Comparison of ENCODE assay signal across 8 mouse cellular contexts in the genomic region with DNA sequence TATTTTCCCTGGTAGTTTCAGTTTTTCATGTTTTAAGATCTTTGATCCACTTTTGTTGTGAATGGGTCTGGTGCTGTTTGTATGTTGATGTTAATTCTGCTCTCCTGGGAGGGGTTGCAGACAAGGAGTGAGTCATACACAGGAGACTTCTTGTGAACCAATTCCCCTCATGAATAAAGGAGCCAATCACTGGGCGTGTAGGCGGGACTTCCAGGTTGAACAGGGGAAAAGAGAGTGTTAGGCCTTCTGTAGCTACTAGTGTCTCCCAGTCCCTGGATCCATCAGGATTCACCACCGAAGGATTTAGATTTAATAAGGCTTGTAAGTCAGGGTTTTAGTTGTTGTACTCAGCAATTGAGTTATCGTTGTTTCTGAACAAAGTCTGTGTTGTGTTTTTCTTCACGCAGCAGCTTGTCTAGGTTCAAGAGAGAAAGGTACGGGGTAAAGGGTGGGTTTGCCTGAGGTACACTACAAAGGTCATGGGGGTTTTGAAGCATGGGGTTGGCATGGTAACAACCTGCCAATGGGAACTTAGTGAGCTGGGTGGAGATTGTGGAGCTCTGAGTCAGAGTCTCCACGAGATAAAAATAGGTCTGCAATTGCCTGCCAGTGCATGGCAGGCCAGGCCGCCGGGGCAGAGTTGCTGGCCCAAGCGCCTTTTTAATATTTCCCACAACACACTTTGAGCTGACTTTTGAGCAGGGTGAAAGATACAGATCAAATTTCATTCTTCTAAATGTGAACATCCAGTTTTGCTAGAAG.
DNase-seq lines count a peak whose midpoint lies in the region; ATAC-seq and TF ChIP-seq lines count a peak whose summit lies in the region.

No protein-coding gene starts in this region.

- ATAC-seq in intestine, postnatal 0 days = peak; percentile 73
- ATAC-seq in forebrain, embryonic 16.5 days = no peak

- no peak overlapping the region for H3K4me2 ChIP-seq in intestine, postnatal 0 days (replicated peaks; ENCODE audit: low read depth)
- H3K4me2 ChIP-seq in forebrain, embryonic 16.5 days (ENCODE audit: low read length) = no peak overlapping the region

- WGBS in intestine, postnatal 0 days = 74% methylated on average over 10 of the region's 10 CpGs
- 90% methylated on average over 10 of the region's 10 CpGs for WGBS in hindbrain, embryonic 10.5 days
- WGBS in forebrain, embryonic 16.5 days = 88% methylated on average over 10 of the region's 10 CpGs

- H3K4me3 ChIP-seq in intestine, postnatal 0 days (ENCODE audit: low read depth, low read length) = no peak overlapping the region
- H3K4me3 ChIP-seq in hindbrain, embryonic 10.5 days = no peak overlapping the region
- no peak overlapping the region for H3K4me3 ChIP-seq in forebrain, embryonic 16.5 days (replicated peaks; ENCODE audit: low read length)

- no peaks in the 10 kb centered on the region for H3K27me3 ChIP-seq in intestine, postnatal 0 days (replicated peaks; ENCODE audit: control insufficient read depth, insufficient read depth, low read length)
- H3K27me3 ChIP-seq in splenic B cell, adult 2 months (ENCODE audit: control insufficient read depth, insufficient read depth, low read length, poor library complexity, severe bottlenecking) = no peaks in the 10 kb centered on the region
- no peaks in the 10 kb centered on the region for H3K27me3 ChIP-seq in hindbrain, embryonic 10.5 days (ENCODE audit: insufficient read depth, poor library complexity, severe bottlenecking)
- no peaks in the 10 kb centered on the region for H3K27me3 ChIP-seq in forebrain, embryonic 16.5 days (replicated peaks; ENCODE audit: control insufficient read depth, insufficient read depth, low read length)

- H3K36me3 ChIP-seq in intestine, postnatal 0 days (ENCODE audit: control insufficient read depth, insufficient read depth) = no peaks in the 10 kb centered on the region
- peaks cover 8% of the 10 kb centered on the region for H3K36me3 ChIP-seq in splenic B cell, adult 2 months (ENCODE audit: control insufficient read depth, insufficient read depth, low read length, poor library complexity, severe bottlenecking)
- H3K36me3 ChIP-seq in hindbrain, embryonic 10.5 days = peaks cover 53% of the 10 kb centered on the region
- peaks cover 14% of the 10 kb centered on the region for H3K36me3 ChIP-seq in forebrain, embryonic 16.5 days (ENCODE audit: control insufficient read depth, insufficient read depth)

- DNase-seq in thymus, postnatal 14 days = peak; percentile 11
- DNase-seq in thymus, postnatal 10 days (ENCODE audit: low spot score in 2 of 2) = no peak
- peak; percentile 47 to 63 for DNase-seq in gastrocnemius, adult 8-10 months (ENCODE audit: low spot score in 2 of 2)
- DNase-seq in splenic B cell, adult 2 months (ENCODE audit: low read depth, low spot score) = peak; percentile 61
- DNase-seq in hindbrain, embryonic 10.5 days (ENCODE audit: low spot score) = no peak
- DNase-seq in layer of hippocampus, adult 11-12 months (ENCODE audit: low spot score) = no peak

- no peak overlapping the region for H3K27ac ChIP-seq in intestine, postnatal 0 days (ENCODE audit: low read depth, low read length)
- H3K27ac ChIP-seq in hindbrain, embryonic 10.5 days = no peak overlapping the region
- H3K27ac ChIP-seq in forebrain, embryonic 16.5 days (ENCODE audit: low read length) = no peak overlapping the region

- no peak for TF ChIP-seq CTCF in intestine, postnatal 0 days (IDR thresholded peaks at IDR 0.05; ENCODE audit: low read depth)

- H3K9me3 ChIP-seq in intestine, postnatal 0 days (ENCODE audit: control insufficient read depth) = no peaks in the 10 kb centered on the region
- H3K9me3 ChIP-seq in hindbrain, embryonic 10.5 days = no peaks in the 10 kb centered on the region
- no peaks in the 10 kb centered on the region for H3K9me3 ChIP-seq in forebrain, embryonic 16.5 days (ENCODE audit: control insufficient read depth, low read length)

- H3K4me1 ChIP-seq in intestine, postnatal 0 days (replicated peaks; ENCODE audit: control insufficient read depth, insufficient read depth, low read length) = no peaks in the 10 kb centered on the region
- H3K4me1 ChIP-seq in hindbrain, embryonic 10.5 days (replicated peaks) = no peaks in the 10 kb centered on the region
- H3K4me1 ChIP-seq in forebrain, embryonic 16.5 days (replicated peaks; ENCODE audit: control insufficient read depth, insufficient read depth, low read length) = no peaks in the 10 kb centered on the region

- H3K9ac ChIP-seq in intestine, postnatal 0 days (ENCODE audit: low read depth, low read length) = no peak overlapping the region
- H3K9ac ChIP-seq in forebrain, embryonic 16.5 days (replicated peaks; ENCODE audit: low read depth, low read length) = no peak overlapping the region

Comparison
In these comparisons a context has a peak if more than half of its experiments do, and no peak if none do; other contexts are left out.
1. DNase-seq: peak in thymus, postnatal 14 days (single experiment), gastrocnemius, adult 8-10 months (2 of 2) and splenic B cell, adult 2 months (single experiment); none in thymus, postnatal 10 days (0 of 2), hindbrain, embryonic 10.5 days (single experiment) and layer of hippocampus, adult 11-12 months (single experiment).